Mouse (Mus musculus) cerebellum, postnatal 25 days (tissue): ENCODE results near the gene Esx1.

Experiments used
- DNase-seq, 2 experiments: peaks; one replicate each; pipeline ENCODE4 v3.0.0; 2021; ENCODE audit warnings: mixed read lengths in 2 of 2

Esx1 gene

DNA sequence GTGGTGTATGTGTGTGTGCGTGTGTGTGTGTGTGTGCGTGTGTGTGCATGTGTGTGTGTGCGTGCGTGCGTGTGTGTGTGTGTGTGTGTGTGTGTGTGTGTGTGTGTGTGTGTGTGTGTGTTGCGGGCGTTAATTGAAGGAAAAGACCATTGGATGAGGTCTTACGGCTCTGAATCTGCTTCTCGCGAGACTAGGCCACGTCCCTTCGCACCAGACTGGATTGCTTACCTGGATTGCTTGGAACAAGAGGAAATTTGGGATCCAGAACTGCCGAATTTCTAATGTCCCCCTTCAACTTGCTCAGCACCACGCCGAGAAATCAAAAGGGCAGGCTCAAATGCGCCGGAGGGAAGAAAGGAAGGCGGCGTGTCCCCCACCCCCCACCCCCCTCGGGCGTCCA is at the start of gene Esx1:
Gene Esx1 (minus strand): TSS at position 366 of the 400 bp plus-strand sequence.
- DNase-seq, result no peak

DNA sequence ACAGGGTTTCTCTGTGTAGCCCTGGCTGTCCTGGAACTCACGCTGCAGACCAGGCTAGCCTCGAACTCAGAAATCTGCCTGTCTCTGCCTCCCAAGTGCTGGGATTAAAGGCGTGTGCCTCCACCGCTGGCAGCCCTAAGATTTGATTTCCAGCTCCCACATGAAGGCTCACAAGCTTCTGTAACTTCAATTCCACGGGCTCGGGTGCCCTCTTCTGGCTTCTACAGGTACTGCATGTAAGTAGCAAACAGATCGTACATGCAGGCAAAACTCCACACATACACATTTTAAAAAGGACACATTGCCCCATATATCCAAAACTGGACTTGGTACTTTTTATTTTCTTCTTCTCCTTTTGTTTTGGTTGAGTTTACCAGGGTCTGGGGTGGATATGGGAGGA is 48.1 kb upstream of the Esx1 start:
- DNase-seq, result peak in 1 of 2 experiments; percentile 3

DNA sequence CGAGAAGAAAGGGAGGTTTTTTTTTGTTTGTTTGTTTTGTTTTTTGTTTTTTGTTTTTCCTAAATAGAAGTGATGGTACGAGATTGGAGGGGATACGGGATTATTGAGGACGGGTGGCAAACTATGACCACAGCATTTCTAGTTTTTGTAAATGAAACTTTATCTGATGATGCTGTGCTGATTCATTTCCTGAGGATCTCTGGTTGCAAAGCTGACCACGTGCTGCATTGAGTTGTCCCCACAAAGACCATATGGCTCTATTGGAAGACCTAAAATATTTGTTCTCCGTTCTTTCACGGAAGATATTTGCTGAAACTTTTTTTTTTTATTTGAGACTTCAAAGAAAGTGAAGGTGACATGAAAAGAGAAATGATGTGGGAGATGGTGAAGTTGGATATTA is 45.8 kb upstream of the Esx1 start:
- no peak for DNase-seq

- DNase-seq, result no peak
These were observed 43.7 kb upstream of the Esx1 start for GRCm38 (mm10) chrX:137165621-137166020.

GRCm38 (mm10) chrX:137162700-137163099 is 40.8 kb upstream of the Esx1 start:
- no peak for DNase-seq

- DNase-seq, result no peak
These were observed 39.1 kb upstream of the Esx1 start for GRCm38 (mm10) chrX:137160971-137161370.

GRCm38 (mm10) chrX:137149050-137149449 is 27.2 kb upstream of the Esx1 start:
- no peak for DNase-seq

DNA sequence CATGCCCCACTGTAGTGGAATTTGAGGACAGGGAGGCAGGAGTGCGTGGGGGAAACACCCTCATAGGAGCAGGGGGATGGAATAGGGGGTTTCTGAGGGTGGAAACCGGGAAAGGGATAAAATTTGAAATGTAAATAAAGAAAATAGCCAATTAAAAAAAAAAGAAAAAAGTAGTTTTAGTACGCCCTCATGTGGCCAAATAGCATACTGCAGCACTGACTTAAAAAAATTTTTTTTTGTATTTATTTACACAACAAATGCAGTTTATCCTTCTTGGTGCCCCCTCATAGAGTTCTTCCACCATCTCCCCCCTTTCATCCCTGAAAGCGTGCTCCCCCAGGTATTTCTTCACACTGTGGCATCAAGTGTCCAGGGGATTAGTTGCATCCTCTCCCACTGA is 22.8 kb upstream of the Esx1 start:
- DNase-seq, result no peak

DNA sequence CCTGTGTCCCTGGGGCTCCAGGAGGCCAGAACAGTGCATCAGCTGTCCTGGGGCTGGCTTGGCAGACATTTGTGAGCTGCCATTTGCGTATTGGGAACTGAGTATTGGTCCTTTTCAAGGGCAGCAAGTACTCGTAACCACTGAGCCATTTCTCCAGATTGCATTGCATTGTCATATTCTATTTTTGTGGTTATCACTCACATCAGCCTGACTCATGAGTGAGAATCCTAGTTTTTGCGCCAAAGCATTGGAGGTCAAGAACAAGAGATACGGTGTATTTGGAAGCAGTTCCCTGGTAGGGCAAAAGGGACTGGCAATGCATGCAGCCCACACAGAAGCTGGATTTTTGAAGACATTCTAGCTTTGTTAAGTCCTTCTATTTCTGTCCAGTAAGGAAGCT is 21.8 kb upstream of the Esx1 start:
- no peak for DNase-seq

GRCm38 (mm10) chrX:137142546-137142945 is 20.7 kb upstream of the Esx1 start:
- no peak for DNase-seq

- peak; percentile 46 to 65 for DNase-seq
These were observed 19.8 kb upstream of the Esx1 start for GRCm38 (mm10) chrX:137141669-137142068.

DNA sequence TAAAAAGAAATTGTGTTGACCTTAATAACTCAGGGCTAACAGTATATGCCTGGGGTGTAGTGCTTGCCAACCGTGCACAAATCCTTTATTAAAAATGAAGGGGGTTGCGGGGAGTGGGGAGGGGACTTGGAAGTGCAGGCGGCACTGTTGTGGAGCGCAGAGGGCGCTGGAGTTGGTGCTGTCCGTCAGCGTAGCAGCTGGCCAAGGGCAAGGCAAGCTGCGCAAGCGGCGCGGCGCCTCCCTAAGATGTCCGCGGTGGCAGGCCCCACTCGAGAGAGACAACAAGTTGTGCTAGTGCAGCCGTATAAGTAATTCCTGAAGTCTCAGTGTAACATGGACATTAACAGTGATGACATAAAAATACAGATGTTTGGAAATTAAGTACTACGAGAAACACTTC is 5.7 kb upstream of the Esx1 start:
- no peak for DNase-seq

GRCm38 (mm10) chrX:137119675-137120423 is 2.0 kb downstream of the Esx1 start:
- DNase-seq, result no peak

GRCm38 (mm10) chrX:137118097-137118746 is 3.7 kb downstream of the Esx1 start:
- peak in 1 of 2 experiments; percentile 13 for DNase-seq

GRCm38 (mm10) chrX:137106498-137106897 is 15.4 kb downstream of the Esx1 start:
- DNase-seq, result no peak

GRCm38 (mm10) chrX:137104531-137104930 is 17.4 kb downstream of the Esx1 start:
- no peak for DNase-seq
